Mouse (Mus musculus): Measurements from ENCODE around the gene Gm28827. TPM values are rescaled to one million over a fixed set of nuclear protein-coding genes. Genes with fewer than 3 reads are reported as not detected.
"Not testable (repeated sequence)": the region's sequence is repeated elsewhere in the genome, so short reads cannot be mapped to it uniquely, and the experiment has no call there.

The Gm28827 gene
- polyA plus RNA-seq (2015; fragmentation: Nextera tagmentation; extraction: Ambion mirVana), result not detected in 2 replicates

DNA sequence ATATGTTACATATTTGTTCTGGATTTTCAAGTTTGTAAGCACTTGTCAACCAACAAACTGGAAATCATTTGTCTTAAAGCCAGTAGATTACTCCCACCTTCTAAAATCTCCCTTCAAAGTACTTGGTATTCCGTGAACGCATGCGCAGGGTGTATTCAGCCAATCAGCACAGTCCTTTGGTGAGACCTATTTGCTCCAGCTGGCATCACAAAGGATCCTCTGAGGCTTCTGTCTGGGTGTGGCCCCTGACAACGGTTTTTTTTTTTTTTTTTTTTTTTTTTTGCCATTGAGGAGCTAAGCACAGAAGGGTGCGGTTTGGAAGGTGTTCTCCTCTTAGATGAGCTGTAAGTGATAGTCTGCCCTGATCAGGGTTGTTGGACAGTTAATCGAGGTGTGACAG, at the start of gene Gm28827:
Gene Gm28827, plus strand, starts transcription at position 301 of the 400 bp plus-strand sequence.
- not testable (repeated sequence) for H3K27me3 ChIP-seq; ATAC-seq (ENCODE audit: insufficient number of reproducible peaks, low FRiP score, low TSS enrichment, low read depth); H3K9ac ChIP-seq; H3K27ac ChIP-seq (replicated peaks); H3K4me2 ChIP-seq (replicated peaks); H3K4me1 ChIP-seq; H3K9me3 ChIP-seq (replicated peaks); H3K4me3 ChIP-seq (replicated peaks); H3K36me3 ChIP-seq
- WGBS, result no CpG with 5 or more reads among the region's 6 CpGs

Data from embryonic facial prominence, embryonic 15.5 days (tissue).